Comparison of ENCODE assay signal across 21 mouse cellular contexts in the genomic region with DNA sequence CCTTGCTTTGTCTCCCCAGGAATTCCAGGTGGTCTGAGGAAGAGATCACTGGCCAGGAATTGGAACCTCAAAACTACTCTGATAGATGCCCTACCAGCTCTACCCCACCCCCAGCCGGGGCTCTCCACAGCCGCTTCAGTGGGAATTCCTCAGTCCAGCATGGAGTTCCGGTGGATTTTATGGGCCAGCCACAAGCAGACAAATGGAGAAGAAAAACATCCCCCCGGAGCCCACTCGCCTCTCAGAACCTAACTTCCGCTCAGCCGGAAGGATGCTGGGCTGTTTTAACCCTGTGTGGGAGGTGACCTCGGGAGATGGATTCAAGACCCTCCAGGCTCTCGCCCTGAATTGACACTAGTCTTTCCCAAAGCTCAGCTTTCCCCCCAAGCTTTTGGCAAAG. TPM values are rescaled to one million over a fixed set of nuclear protein-coding genes. Genes with fewer than 3 reads are reported as not detected.
"Had no signal": no experiment of that assay in that cellular context is flagged by ENCODE, and none has a peak within 500 bp of the region (broad histone marks: within the 10 kb centered on the region; RNA-seq: fewer than 3 reads in every experiment).

No protein-coding gene starts in this region.

- H3K4me3 ChIP-seq: intestine, embryonic 15.5 days; layer of hippocampus, adult 2 months; limb, embryonic 15.5 days; midbrain, embryonic 10.5 days; midbrain, embryonic 13.5 days; myocyte; neural tube, embryonic 13.5 days had no signal

- ATAC-seq: hindbrain, embryonic 16.5 days; intestine, embryonic 15.5 days; liver, postnatal 0 days; midbrain, embryonic 13.5 days; midbrain, embryonic 16.5 days had no signal

- H3K36me3 ChIP-seq: intestine, embryonic 15.5 days; limb, embryonic 15.5 days; midbrain, embryonic 10.5 days; midbrain, embryonic 13.5 days; neural tube, embryonic 13.5 days had no signal

- DNase-seq: kidney, adult 11 months; layer of hippocampus, adult 9-11 months; liver, postnatal 0 days; lung, embryonic 14.5 days; thymus, postnatal 25 days had no signal

- H3K4me2 ChIP-seq: intestine, embryonic 15.5 days; limb, embryonic 15.5 days; liver, embryonic 11.5 days; lung, embryonic 14.5 days; midbrain, embryonic 13.5 days; neural tube, embryonic 13.5 days had no signal

- H3K9ac ChIP-seq: intestine, embryonic 15.5 days; limb, embryonic 15.5 days; liver, embryonic 14.5 days; liver, postnatal 0 days; lung, embryonic 14.5 days; midbrain, embryonic 13.5 days; neural tube, embryonic 13.5 days had no signal

- H3K9me3 ChIP-seq: intestine, embryonic 15.5 days; limb, embryonic 15.5 days; midbrain, embryonic 10.5 days; midbrain, embryonic 13.5 days; neural tube, embryonic 13.5 days had no signal

- H3K27me3 ChIP-seq: intestine, embryonic 15.5 days; limb, embryonic 15.5 days; midbrain, embryonic 13.5 days; neural tube, embryonic 13.5 days had no signal

- H3K4me1 ChIP-seq: midbrain, embryonic 10.5 days; midbrain, embryonic 13.5 days had no signal

- H3K27ac ChIP-seq: intestine, embryonic 15.5 days; layer of hippocampus, adult 2 months; limb, embryonic 15.5 days; liver, embryonic 14.5 days; macrophage; midbrain, embryonic 10.5 days; midbrain, embryonic 13.5 days; neural tube, embryonic 13.5 days had no signal

RNA-seq across cellular contexts. Expression of gene Tcf15, which starts 11.3 kb away (rescaled TPM):
- polyA plus RNA-seq: macrophage, myocyte had no signal

RNA-seq across cellular contexts. Expression of gene Scrt2, which starts 50.7 kb away (rescaled TPM):
- polyA plus RNA-seq: kidney, embryonic 14.5 days; large intestine, adult 2 months; limb, embryonic 15.5 days; liver, embryonic 11.5 days; liver, postnatal 0 days; lung, embryonic 14.5 days; lung, postnatal 0 days; macrophage; myocyte; thymus, postnatal 0 days had no signal
